ENCODE assay signal across 17 mouse cellular contexts in genomic region chr5:53555929-53556328, GRCm38 (mm10).
"Had no signal": no experiment of that assay in that cellular context is flagged by ENCODE, and none has a peak within 500 bp of the region (broad histone marks: within the 10 kb centered on the region; RNA-seq: fewer than 3 reads in every experiment).

No protein-coding gene starts in this region.

- H3K27ac ChIP-seq: lung, embryonic 15.5 days; macrophage; midbrain, embryonic 13.5 days; midbrain, embryonic 15.5 days; neural tube, embryonic 12.5 days; stomach, embryonic 15.5 days; stomach, postnatal 0 days had no signal

- DNase-seq: lung, adult 2 months; lung, postnatal 14 days; lung, postnatal 36 days; right cerebral cortex, postnatal 14 days; thymus, adult 2 months; thymus, postnatal 25 days; thymus, postnatal 4 days had no signal

- H3K9ac ChIP-seq: lung, embryonic 15.5 days; midbrain, embryonic 13.5 days; midbrain, embryonic 15.5 days; neural tube, embryonic 12.5 days; stomach, embryonic 15.5 days had no signal

- H3K4me1 ChIP-seq: midbrain, embryonic 13.5 days; midbrain, embryonic 15.5 days; neural tube, embryonic 12.5 days; stomach, embryonic 15.5 days had no signal

- H3K4me3 ChIP-seq: lung, embryonic 15.5 days; megakaryocyte, embryonic 14.5 days; midbrain, embryonic 13.5 days; midbrain, embryonic 15.5 days; neural tube, embryonic 12.5 days; stomach, embryonic 15.5 days had no signal

- H3K36me3 ChIP-seq: lung, embryonic 15.5 days; midbrain, embryonic 13.5 days; midbrain, embryonic 15.5 days; neural tube, embryonic 12.5 days; stomach, embryonic 15.5 days had no signal

- H3K4me2 ChIP-seq: lung, embryonic 15.5 days; midbrain, embryonic 11.5 days; midbrain, embryonic 13.5 days; midbrain, embryonic 15.5 days; neural tube, embryonic 12.5 days; stomach, embryonic 15.5 days had no signal

- H3K9me3 ChIP-seq: lung, embryonic 15.5 days; megakaryocyte, embryonic 14.5 days; midbrain, embryonic 13.5 days; midbrain, embryonic 15.5 days; neural tube, embryonic 12.5 days; stomach, embryonic 15.5 days had no signal

- H3K27me3 ChIP-seq: lung, embryonic 15.5 days; megakaryocyte, embryonic 14.5 days; midbrain, embryonic 13.5 days; midbrain, embryonic 15.5 days; neural tube, embryonic 12.5 days; stomach, embryonic 15.5 days had no signal

- ATAC-seq: lung, postnatal 0 days; midbrain, embryonic 13.5 days; midbrain, embryonic 15.5 days had no signal
